Mouse (Mus musculus) liver, postnatal 0 days (tissue): ENCODE results near the gene Ndufb10.

ENCODE experiments used
- CTCF ChIP-seq: sonication (generic); IDR thresholded peaks from 2 replicates; pipeline ENCODE4 v1.5.1; 2016; ENCODE audit warnings: antibody characterized with exemption, low read depth
- EP300 ChIP-seq: IDR thresholded peaks from 2 replicates; pipeline ENCODE4 v1.6.1; 2016; ENCODE audit warnings: antibody characterized with exemption, low read depth, mild to moderate bottlenecking

DNA sequence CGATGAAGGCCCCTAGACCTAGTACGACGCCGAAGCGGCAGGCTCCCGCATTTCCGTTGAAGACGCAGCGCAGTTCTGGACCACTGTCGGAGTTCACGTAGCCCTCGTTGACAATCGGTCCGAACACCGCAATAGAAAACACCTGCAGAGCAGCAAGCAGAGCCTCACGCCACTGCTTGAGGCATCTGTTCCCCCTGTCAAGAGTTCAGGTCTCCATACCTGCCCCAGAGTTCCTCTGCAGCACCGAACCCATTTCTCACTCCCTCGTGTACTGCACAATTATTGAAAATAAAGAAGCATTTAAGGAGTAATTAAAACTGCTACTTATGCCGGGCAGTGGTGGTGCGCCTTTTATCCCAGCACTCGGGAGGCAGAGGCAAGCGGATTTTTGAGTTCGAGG is 36.7 kb downstream of the Ndufb10 start:
- TF ChIP-seq CTCF (no peak), EP300 (no peak)
